Mouse (Mus musculus): ENCODE measurements around the gene Sntn. TPM values are rescaled to one million over a fixed set of nuclear protein-coding genes. Genes with fewer than 3 reads are reported as not detected.

The Sntn gene
- not detected in 2 replicates for polyA plus RNA-seq (2015; fragmentation: Nextera tagmentation; extraction: Ambion mirVana)

GRCm38 (mm10) chr14:13670576-13670975, at the start of gene Sntn:
Gene Sntn (plus strand): TSS chr14:13670876.
- no peak for ATAC-seq (ENCODE audit: low FRiP score, low read depth)
- Histone ChIP-seq H3K9me3 (no peaks in the 10 kb centered on the region), H3K4me1 (replicated peaks) (no peaks in the 10 kb centered on the region), H3K4me2 (no peak within 1 kb of the TSS), H3K9ac (no peak within 1 kb of the TSS), H3K27ac (replicated peaks) (no peak within 1 kb of the TSS), H3K4me3 (no peak within 1 kb of the TSS), H3K27me3 (no peaks in the 10 kb centered on the region), H3K36me3 (no peaks in the 10 kb centered on the region)
- 89% methylated on average over 2 of the region's 2 CpGs for WGBS

GRCm38 (mm10) chr14:13649865-13650264, 20.8 kb upstream of the Sntn start:
- 0 out of 2 replicates have a peak, but pooled peaks cover 10% of the 10 kb centered on the region for H3K4me1 ChIP-seq (replicated peaks)
- no peak overlapping the region for H3K4me2 ChIP-seq
- WGBS, result 96% methylated on average over 1 of the region's 1 CpGs
- no peaks in the 10 kb centered on the region for H3K9me3 ChIP-seq
- no peaks in the 10 kb centered on the region for H3K27me3 ChIP-seq
- H3K36me3 ChIP-seq, result no peaks in the 10 kb centered on the region
- no peak overlapping the region for H3K4me3 ChIP-seq
- H3K9ac ChIP-seq, result no peak overlapping the region
- no peak overlapping the region for H3K27ac ChIP-seq (replicated peaks)
- no peak for ATAC-seq (ENCODE audit: low FRiP score, low read depth)

GRCm38 (mm10) chr14:13651039-13651438, 19.6 kb upstream of the Sntn start:
- H3K9me3 ChIP-seq, result no peaks in the 10 kb centered on the region
- no peak for ATAC-seq (ENCODE audit: low FRiP score, low read depth)
- H3K4me1 ChIP-seq (replicated peaks), result 0 out of 2 replicates have a peak, but pooled peaks cover 10% of the 10 kb centered on the region
- H3K36me3 ChIP-seq, result no peaks in the 10 kb centered on the region
- no peak overlapping the region for H3K4me3 ChIP-seq
- no peaks in the 10 kb centered on the region for H3K27me3 ChIP-seq
- H3K4me2 ChIP-seq, result no peak overlapping the region
- 70% methylated on average over 1 of the region's 1 CpGs for WGBS
- peak overlapping the region; percentile 25; the same call in 1 of the 2 replicates for H3K27ac ChIP-seq (replicated peaks)
- H3K9ac ChIP-seq, result no peak overlapping the region

- ATAC-seq (ENCODE audit: low FRiP score, low read depth), result peak; percentile 88
- Histone ChIP-seq H3K4me1 (replicated peaks) (0 out of 2 replicates have a peak, but pooled peaks cover 10% of the 10 kb centered on the region), H3K4me2 (no peak overlapping the region), H3K4me3 (no peak overlapping the region), H3K36me3 (no peaks in the 10 kb centered on the region), H3K27me3 (no peaks in the 10 kb centered on the region), H3K27ac (replicated peaks) (peak overlapping the region; percentile 34; the same call in 1 of the 2 replicates), H3K9ac (no peak overlapping the region), H3K9me3 (no peaks in the 10 kb centered on the region)
- 22% methylated on average over 2 of the region's 2 CpGs for WGBS
Observed at GRCm38 (mm10) chr14:13651541-13652298, 19.0 kb upstream of the Sntn start.

- no peak for ATAC-seq (ENCODE audit: low FRiP score, low read depth)
- Histone ChIP-seq H3K4me3 (no peak overlapping the region), H3K9ac (no peak overlapping the region), H3K27me3 (no peaks in the 10 kb centered on the region), H3K4me1 (replicated peaks) (no peaks in the 10 kb centered on the region), H3K9me3 (no peaks in the 10 kb centered on the region), H3K4me2 (no peak overlapping the region), H3K36me3 (no peaks in the 10 kb centered on the region), H3K27ac (replicated peaks) (no peak overlapping the region)
- WGBS, result 72% methylated on average over 1 of the region's 1 CpGs
Observed at GRCm38 (mm10) chr14:13686716-13687115, 16.0 kb downstream of the Sntn start.

- 72% methylated on average over 2 of the region's 2 CpGs for WGBS
- H3K4me1 ChIP-seq (replicated peaks), result no peaks in the 10 kb centered on the region
- H3K9me3 ChIP-seq, result no peaks in the 10 kb centered on the region
- H3K4me2 ChIP-seq, result no peak overlapping the region
- no peak for ATAC-seq (ENCODE audit: low FRiP score, low read depth)
- no peak overlapping the region for H3K4me3 ChIP-seq
- no peak overlapping the region for H3K9ac ChIP-seq
- no peak overlapping the region for H3K27ac ChIP-seq (replicated peaks)
- no peaks in the 10 kb centered on the region for H3K27me3 ChIP-seq
- H3K36me3 ChIP-seq, result no peaks in the 10 kb centered on the region
Observed at GRCm38 (mm10) chr14:13690426-13690825, 19.8 kb downstream of the Sntn start.

- WGBS, result 29% methylated on average over 4 of the region's 4 CpGs
- Histone ChIP-seq H3K9ac (no peak overlapping the region), H3K27ac (replicated peaks) (no peak overlapping the region), H3K36me3 (no peaks in the 10 kb centered on the region), H3K9me3 (no peaks in the 10 kb centered on the region), H3K4me1 (replicated peaks) (no peaks in the 10 kb centered on the region; the same call in 1 of the 2 replicates), H3K4me3 (no peak overlapping the region), H3K4me2 (no peak overlapping the region), H3K27me3 (no peaks in the 10 kb centered on the region)
- ATAC-seq (ENCODE audit: low FRiP score, low read depth), result no peak
Observed at GRCm38 (mm10) chr14:13732263-13732662, 61.6 kb downstream of the Sntn start.

Other genes starting within 250 kb of the Sntn start
- not detected in 2 replicates for gene Gm281, start 243.6 kb downstream of the Sntn start, polyA plus RNA-seq (2015; fragmentation: Nextera tagmentation; extraction: Ambion mirVana)

Measured in hindbrain, embryonic 15.5 days (tissue).